Mouse (Mus musculus) frontal cortex, adult 2 months (tissue): ENCODE measurements around the gene Cables2. TPM values are rescaled to one million over a fixed set of nuclear protein-coding genes. Genes with fewer than 3 reads are reported as not detected.

Experiments
- DNase-seq, 2 experiments: peaks; one replicate each; pipeline ENCODE4 v3.0.0; 2022; ENCODE audit warnings: low spot score in 1 of 2; ENCODE audit errors: extremely low spot score in 1 of 2
- polyA plus RNA-seq: library from polyadenylated mRNA; depleted of rRNA; stranded (reverse); fragments of >200 nt; gene quantifications from 2 replicates; pipeline ENCODE4 v1.2.3, GENCODE M21; 2012

The Cables2 gene
- polyA plus RNA-seq, 1 experiment: 33.3 TPM

- DNase-seq: peak; percentile 98
These were observed 16.2 kb downstream of the Cables2 start, which contains the start of gene Rps21 for GRCm38 (mm10) chr2:180257001-180257521. TSS of gene Rps21 (plus strand) at chr2:180257377.

DNA sequence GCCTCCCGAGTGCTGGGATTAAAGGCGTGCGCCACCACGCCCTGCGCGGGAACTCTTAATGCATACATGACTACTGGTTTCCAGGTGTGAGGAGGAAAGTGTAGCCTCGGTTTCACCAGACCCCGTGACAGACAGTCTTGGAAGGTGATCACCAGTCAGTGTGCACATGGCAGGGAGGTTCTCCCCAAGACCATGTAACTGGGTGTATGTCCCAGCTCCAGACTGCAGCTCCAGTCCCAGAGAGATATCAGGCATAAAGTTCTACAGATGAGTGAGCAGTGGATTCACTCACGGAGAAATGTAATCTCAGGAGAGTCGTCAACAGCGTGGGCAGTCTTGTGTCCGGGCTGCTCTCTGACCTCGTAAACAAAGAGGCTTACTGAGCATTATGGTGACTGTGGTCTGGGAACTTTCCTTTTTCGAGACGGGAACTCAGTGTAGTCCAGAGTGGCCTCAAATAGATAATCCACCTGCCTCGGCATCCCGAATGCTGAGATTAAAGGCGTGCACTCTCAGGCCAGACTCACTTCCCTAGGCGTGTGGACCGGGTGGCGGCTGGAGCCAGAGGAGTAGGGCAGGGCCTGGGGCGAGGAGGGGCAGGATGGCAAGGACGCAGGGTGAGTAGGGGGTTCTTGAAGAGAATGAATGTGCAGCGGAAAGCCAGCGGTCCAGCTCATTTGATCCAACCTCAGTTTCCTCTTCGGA lies 16.8 kb downstream of the Cables2 start:
- no peak for DNase-seq

DNA sequence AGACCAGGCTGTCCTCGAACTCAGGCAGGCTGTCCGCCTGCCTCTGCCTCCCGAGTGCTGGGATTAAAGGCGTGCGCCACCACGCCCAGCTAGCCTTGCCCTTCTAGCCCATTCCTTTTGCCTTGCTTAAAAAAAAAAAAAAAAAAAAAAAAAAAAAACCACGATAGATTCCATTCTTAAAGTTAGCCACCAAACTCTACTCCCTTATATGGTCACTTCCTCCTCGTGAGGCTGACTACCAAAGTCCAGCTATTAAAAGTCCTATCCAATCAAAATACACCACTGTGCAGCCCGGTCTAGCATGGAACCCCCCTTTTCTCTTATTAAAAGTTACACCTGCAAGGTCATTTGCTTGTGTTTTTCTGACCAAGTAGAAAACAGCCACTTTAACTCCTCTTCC lies 17.6 kb downstream of the Cables2 start:
- no peak for DNase-seq

DNA sequence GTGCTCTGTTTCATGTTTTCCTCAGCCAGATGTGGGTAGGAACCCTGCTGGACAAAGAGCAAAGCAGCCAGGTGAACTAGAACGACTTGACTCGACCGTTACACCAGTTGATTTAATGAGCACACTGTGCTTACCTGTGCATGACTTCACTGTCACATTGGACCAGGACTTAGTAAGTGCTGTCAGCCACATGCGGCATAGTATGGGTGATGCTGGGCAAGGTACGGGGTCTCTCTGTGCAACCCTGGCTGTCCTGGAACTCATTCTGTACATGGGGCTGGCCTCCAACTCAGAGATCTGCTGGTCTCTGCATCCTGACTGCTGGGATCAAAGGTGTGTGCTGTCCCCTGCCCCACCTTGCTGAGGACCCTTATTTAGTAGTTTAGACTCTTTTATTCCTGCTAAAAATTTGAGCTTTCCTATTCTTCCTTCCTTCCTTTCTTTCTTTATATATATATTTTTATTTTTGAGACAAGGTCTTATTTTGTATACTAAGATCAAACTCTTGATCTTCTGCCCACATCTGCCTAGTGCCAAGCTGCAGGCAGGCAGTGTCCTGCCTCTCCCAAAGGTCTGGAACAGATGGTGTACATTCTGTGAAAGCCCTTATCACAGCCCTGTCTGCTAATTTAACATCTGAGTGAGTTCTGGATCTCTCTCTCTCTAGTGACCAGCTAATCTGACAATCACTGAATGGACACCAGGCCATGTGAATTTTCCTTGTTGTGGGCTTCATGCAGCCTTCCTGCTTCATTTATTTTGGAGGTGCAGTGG lies 18.7 kb downstream of the Cables2 start:
- DNase-seq: no peak

DNA sequence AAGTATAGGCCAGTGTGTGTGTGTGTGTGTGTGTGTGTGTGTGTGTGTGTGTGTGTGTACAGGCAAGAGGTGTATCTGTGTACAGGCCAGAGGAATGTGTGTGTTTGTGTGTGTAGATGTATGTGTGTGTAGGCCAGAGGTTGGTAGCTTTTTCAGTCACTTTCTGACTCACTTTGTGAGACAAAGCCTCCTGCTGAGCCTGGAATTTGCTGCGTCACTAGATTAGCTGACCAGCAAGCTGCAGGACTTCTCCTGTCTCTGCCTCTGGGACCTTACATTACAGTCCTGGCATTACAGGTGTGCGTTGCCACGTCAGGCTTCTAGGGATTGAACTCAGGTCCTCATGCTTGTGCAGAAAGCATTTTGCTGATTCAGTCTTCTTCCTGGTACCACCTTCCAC lies 21.5 kb downstream of the Cables2 start:
- no peak for DNase-seq

DNA sequence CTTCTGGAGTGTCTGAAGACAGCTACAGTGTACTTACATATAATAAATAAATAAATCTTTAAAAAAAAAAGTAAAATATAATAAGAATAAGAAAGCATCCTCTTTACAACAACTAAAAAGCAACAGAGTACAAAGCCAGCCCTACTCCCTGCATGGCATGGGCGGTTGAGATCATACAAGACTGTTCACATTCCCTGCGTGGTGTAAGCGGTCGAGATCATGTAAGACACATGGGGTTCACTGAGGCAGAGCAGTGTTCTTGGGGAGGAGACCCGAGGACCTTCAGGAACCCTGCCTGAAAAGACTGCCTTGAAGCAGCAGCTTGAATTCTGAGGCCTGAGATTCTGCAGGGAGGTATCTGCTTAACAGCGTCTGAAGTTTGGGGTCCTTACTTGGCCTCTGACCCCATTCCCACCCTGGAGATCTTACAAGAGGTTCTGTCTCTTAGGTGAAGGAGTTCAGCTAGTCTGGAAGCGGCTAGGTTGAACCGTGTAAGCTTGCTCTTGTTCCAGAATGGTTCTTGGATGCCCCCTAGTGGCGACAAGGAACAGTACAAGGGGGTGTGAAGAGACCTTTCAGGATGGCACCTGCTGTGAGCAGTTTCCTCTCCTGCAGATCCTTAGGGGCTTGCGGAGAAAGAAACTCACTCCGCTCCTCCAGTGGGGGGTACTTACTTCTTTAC lies 22.2 kb downstream of the Cables2 start:
- peak in 1 of 2 experiments; percentile 93 for DNase-seq

GRCm38 (mm10) chr2:180248947-180249660 lies 24.2 kb downstream of the Cables2 start:
- no peak for DNase-seq

DNA sequence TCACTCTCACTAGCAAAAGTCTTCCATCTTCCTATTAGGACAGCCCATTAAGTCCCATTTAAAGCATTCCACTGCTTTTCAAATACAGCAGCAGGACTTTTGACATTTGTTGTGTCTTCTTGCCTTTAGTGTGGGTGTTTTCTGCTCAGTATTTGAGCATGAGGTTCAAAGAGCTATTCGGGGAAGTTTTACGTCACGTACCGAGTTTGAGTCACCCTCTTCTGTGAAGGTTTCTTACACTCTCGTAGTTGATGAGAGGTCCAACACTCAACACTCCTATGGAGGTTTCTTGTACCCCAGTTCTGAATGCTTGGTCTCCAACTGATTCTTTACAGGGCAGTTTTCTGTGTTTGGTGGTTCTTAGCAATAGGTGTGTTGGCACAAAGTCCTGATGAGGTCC lies 25.4 kb downstream of the Cables2 start:
- DNase-seq: no peak

DNA sequence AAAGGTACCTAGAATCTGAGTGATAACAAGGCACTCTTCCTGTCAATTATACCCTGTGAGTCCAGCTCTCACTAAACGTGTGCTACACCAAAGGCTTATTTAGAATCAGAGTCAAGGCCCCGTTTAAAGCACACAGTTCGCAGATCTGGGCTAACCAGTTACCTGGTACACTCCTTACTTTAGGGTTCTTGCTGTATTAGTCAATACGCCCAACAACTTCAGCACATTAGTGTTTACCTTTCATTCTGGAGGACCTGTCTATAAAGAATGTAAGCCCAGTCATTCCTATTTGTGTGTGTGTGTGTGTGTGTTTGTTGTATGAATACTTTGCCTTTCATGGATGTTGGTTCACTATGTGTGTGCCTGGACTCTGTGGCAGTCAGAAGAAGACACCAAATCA lies 30.2 kb downstream of the Cables2 start:
- no peak for DNase-seq

- no peak for DNase-seq
These were observed 34.7 kb downstream of the Cables2 start for GRCm38 (mm10) chr2:180238591-180238990.

DNA sequence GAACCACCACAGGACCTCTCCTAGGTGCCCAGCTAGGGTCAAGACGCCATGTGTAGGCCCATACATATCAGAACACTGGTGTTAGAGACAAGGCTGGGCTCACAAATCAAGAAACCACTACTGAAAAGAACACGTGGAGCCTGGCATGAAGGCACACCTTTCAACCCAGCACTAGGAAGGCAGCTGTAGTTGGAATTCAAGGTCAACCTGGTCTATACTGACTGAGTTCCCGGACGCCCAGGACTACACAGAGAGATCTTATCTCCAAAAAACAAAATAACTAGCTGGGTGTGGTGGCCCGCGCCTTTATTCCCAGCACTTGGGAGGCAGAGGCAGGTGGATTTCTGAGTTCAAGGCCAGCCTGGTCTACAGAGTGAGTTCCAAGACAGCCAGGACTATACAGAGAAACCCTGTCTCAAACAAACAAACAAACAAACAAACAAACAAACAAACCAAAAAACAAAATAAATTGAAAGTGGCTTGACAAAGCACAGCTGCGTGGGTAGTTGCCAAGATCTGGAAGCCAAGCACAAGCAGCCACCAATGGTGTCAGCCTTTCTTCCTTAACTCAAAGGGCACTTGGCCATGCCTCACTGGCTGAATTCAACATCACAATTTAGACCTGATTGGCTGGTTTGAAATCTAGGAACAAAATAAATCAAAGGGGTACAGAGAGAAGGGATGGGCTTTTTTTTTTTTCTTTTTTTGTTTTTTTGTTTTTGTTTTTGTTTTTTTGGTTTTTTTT lies 35.5 kb downstream of the Cables2 start:
- DNase-seq: no peak

DNA sequence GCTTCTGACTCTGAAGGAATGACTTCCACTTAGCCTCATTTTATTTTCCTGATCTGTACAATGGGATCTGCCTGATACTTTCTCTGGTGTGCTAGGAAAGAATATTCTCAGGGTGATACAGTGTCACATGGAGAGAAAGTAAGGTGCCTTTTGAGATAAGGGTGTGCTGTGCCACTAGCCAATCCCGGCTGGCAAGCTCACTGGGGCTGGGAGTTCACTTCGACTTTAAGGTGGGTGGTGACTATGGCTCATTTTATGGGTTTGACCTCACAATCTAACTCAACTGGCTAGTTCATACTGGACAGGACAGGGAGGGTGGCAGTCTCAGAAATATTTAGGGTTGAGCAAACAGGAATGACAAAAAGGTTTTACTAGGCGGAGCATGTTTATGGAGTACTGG lies 36.4 kb downstream of the Cables2 start:
- no peak for DNase-seq

GRCm38 (mm10) chr2:180236500-180236899 lies 36.8 kb downstream of the Cables2 start:
- DNase-seq: no peak

DNA sequence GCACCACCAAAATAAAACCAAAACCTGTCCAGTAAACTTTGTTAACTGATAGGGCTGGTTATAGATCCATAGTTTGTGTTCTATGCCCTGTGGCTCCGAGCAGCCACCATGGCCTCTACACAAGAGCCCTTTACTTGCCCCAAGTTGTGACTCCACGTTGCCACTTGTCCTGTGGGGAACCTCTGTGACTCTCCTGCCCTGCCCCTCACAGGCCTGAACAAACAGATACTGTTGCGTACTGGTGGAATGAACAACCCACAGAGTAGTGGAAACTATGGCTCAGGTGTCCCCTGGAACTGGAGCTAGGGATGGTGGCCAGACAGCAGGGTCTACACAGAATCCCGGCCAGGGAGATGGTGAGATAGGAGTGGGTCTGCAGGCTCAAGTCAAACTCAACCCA lies 37.5 kb downstream of the Cables2 start:
- no peak for DNase-seq

DNA sequence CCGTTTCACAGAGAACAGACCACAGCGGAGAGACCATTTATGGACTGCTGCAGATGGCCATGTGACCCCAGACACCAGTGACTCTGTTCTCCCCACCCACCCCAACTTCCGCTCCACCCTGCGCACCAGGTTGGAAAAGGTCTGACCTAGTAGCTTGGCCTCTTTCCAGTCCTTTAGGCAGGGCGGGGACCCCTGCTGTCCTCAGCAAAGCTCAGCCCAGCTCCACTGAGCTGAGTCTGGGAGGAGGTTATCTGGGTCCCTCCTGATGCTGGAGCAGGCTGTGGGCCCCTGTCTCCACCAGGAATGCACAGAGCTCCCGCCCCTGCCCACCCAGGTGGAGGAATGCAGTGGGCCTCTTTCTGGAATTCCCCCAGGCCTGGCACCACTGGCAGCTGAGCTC lies 38.3 kb downstream of the Cables2 start:
- no peak for DNase-seq

GRCm38 (mm10) chr2:180234353-180234752 lies 38.9 kb downstream of the Cables2 start:
- no peak for DNase-seq

DNA sequence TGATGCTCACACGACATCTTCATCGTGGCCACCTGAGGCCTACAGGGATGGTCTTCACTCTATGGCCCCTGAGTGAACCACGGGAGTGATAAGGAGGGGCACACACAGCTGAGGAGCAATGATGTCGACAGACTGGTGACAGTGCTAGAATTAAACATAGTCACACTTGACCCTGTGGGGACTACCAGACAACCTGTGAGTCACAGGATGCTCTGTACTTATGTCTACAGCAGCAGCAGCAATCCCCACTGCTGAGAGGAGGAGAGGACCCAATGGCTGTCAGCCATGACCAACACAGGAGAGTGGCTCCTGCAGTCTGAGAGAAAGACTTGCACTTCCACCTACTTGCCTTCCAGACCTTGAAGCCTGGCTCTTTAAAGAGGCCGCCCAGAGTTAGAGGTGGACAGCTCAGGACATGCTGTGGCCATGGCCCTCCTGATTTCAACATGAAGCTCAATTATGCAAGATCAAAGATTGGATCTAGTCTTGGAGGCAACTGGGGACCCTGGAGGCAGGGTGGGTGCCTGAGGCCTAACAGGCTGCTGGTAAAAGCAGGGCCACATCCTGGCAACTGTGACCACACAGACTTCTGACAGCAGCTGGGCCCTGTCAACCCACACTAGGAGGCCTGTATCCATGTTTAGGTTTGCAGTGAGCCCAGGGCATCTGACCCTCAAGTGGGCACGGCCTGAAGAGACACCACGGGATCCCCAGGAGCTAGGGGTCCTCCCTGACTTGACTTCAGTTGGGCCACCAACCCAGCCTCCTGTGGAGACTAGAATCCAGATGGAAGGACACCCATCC lies 40.0 kb downstream of the Cables2 start:
- no peak for DNase-seq

DNA sequence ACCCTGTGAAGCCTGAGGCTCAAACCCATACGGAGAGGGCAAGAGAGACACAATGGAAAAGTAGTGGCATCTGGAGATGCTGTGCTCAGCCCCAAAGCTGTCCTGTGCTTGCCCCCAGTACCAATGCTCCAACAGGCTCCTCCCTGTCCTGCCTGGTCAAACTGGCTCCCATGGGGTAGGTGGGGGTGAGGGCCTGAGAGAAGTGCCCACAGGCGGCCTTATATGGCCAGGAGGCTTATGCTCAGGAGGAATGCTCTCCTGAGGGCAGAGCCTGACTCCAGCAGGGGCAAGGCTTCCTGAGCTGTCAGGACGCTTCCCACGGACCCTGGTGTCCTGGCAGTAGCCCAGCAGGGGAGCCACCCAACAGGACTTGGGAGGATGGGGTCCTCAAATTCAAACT lies 42.8 kb downstream of the Cables2 start:
- no peak for DNase-seq

DNA sequence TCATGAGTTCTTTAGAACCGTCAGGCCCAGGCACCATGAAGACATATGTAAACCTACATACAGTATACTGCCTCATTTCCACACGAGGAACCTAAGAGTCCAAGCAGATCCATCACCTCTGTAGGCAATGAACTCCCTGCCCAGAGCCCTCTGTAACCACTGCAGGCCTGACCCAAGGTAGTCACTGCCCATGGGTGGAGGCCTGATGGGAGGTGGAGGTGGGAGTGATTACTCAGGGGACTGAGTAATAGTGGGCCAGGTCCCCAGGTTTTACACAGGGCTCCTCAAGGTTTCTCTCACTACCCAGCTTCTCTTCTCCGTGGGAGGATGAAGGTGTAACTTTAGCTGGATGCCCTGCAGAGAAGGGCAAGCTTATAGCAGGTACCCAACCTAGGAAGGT lies 44.2 kb downstream of the Cables2 start:
- DNase-seq: no peak
